Mouse (Mus musculus) naive thymus-derived CD4-positive, alpha-beta T cell, adult 2 months (primary cell): ENCODE results near the gene Fbxl13.
"Not testable (repeated sequence)": the region's sequence is repeated elsewhere in the genome, so short reads cannot be mapped to it uniquely, and the experiment has no call there.

Experiments used
- DNase-seq: peaks from one replicate; pipeline ENCODE4 v3.0.0-alpha.2; 2011; ENCODE audit warnings: low read depth

Gene Fbxl13

GRCm38 (mm10) chr5:21656912-21657311 is 11.5 kb upstream of the Fbxl13 start:
- no peak for DNase-seq

GRCm38 (mm10) chr5:21651885-21652612 is 6.6 kb upstream of the Fbxl13 start:
- no peak for DNase-seq

- no peak for DNase-seq
Measured at GRCm38 (mm10) chr5:21650736-21651135, 5.3 kb upstream of the Fbxl13 start.

GRCm38 (mm10) chr5:21646133-21646491 is 678 bp upstream of the Fbxl13 start:
- no peak for DNase-seq

GRCm38 (mm10) chr5:21644891-21645438 is 469 bp downstream of the Fbxl13 start:
- no peak for DNase-seq

GRCm38 (mm10) chr5:21643606-21644005 is 1.8 kb downstream of the Fbxl13 start:
- no peak for DNase-seq

GRCm38 (mm10) chr5:21640961-21641360 is 4.5 kb downstream of the Fbxl13 start:
- DNase-seq = peak; percentile 78

GRCm38 (mm10) chr5:21625916-21626315 is 19.5 kb downstream of the Fbxl13 start:
- DNase-seq = no peak

- no peak for DNase-seq
Measured at GRCm38 (mm10) chr5:21616450-21617009, 28.9 kb downstream of the Fbxl13 start.

GRCm38 (mm10) chr5:21614299-21614698 is 31.1 kb downstream of the Fbxl13 start:
- DNase-seq = not testable (repeated sequence)

GRCm38 (mm10) chr5:21610996-21611395 is 34.4 kb downstream of the Fbxl13 start:
- DNase-seq = no peak

- DNase-seq = no peak
Measured at GRCm38 (mm10) chr5:21608311-21609304, 36.8 kb downstream of the Fbxl13 start.

- no peak for DNase-seq
Measured at GRCm38 (mm10) chr5:21605936-21606335, 39.5 kb downstream of the Fbxl13 start.

- DNase-seq = no peak
Measured at GRCm38 (mm10) chr5:21599961-21600360, 45.5 kb downstream of the Fbxl13 start.

- DNase-seq = not testable (repeated sequence)
Measured at GRCm38 (mm10) chr5:21599536-21599935, 45.9 kb downstream of the Fbxl13 start.

GRCm38 (mm10) chr5:21593201-21593709 is 52.2 kb downstream of the Fbxl13 start:
- no peak for DNase-seq

- no peak for DNase-seq
Measured at GRCm38 (mm10) chr5:21592106-21592505, 53.3 kb downstream of the Fbxl13 start.

GRCm38 (mm10) chr5:21588220-21588619 is 57.2 kb downstream of the Fbxl13 start:
- no peak for DNase-seq

GRCm38 (mm10) chr5:21587683-21588082 is 57.8 kb downstream of the Fbxl13 start:
- DNase-seq = no peak

- peak; percentile 42 for DNase-seq
Measured at GRCm38 (mm10) chr5:21586763-21587162, 58.7 kb downstream of the Fbxl13 start.

- no peak for DNase-seq
Measured at GRCm38 (mm10) chr5:21578136-21578535, 67.3 kb downstream of the Fbxl13 start.

- no peak for DNase-seq
Measured at GRCm38 (mm10) chr5:21575210-21575550, 70.3 kb downstream of the Fbxl13 start.
